Mouse (Mus musculus) hindbrain, embryonic 16.5 days (tissue): ENCODE results near the gene Olfr654. TPM values are rescaled to one million over a fixed set of nuclear protein-coding genes. Genes with fewer than 3 reads are reported as not detected.

Experiments
- ATAC-seq: fragments of 200-750 bp; cut with Nextera tagmentation; 2 replicates; pipeline ENCODE4 v1.8.0; 2017; ENCODE audit warnings: moderate TSS enrichment, moderate library complexity
- H3K27ac ChIP-seq: fragments of 300-500 bp; sonication (generic); 2 replicates; pipeline ENCODE4 v1.5.1; 2014; ENCODE audit warnings: low read depth, mild to moderate bottlenecking, control low read depth, low read length, moderate library complexity
- H3K27me3 ChIP-seq: fragments of 300-500 bp; sonication (generic); replicated peaks from 2 replicates; pipeline ENCODE4 v1.6.1; 2014; ENCODE audit warnings: low read length; ENCODE audit not compliant: control insufficient read depth, insufficient read depth
- H3K36me3 ChIP-seq: fragments of 300-500 bp; sonication (generic); 2 replicates; pipeline ENCODE4 v1.6.1; 2014; ENCODE audit warnings: mild to moderate bottlenecking, low read length, moderate library complexity, mixed read lengths; ENCODE audit not compliant: control insufficient read depth, insufficient read depth
- H3K4me1 ChIP-seq: fragments of 300-500 bp; sonication (generic); 2 replicates; pipeline ENCODE4 v1.6.1; 2014; ENCODE audit warnings: low read depth, low read length; ENCODE audit not compliant: control insufficient read depth, insufficient read depth
- H3K4me2 ChIP-seq: fragments of 300-500 bp; sonication (generic); 2 replicates; pipeline ENCODE4 v1.6.1; 2014; ENCODE audit warnings: mild to moderate bottlenecking, low read length, control low read depth, moderate library complexity
- H3K4me3 ChIP-seq: fragments of 300-500 bp; sonication (generic); 2 replicates; pipeline ENCODE4 v1.5.1; 2014; ENCODE audit warnings: mild to moderate bottlenecking, low read length, control low read depth, moderate library complexity
- H3K9ac ChIP-seq: fragments of 300-500 bp; sonication (generic); 2 replicates; pipeline ENCODE4 v1.6.1; 2014; ENCODE audit warnings: low read depth, mild to moderate bottlenecking, control low read depth, low read length, moderate library complexity
- H3K9me3 ChIP-seq: fragments of 300-500 bp; sonication (generic); 2 replicates; pipeline ENCODE4 v1.6.1; 2014; ENCODE audit warnings: mild to moderate bottlenecking, low read length, moderate library complexity; ENCODE audit not compliant: control insufficient read depth
- WGBS: fragments of 180-500 bp; shearing (Covaris S2); extraction: QIAGEN DNeasy Blood & Tissue Kit; methylation state at CpG from one replicate; pipeline ENCODE4 v1.1.7; 2014; 5-methylcytosine and 5-hydroxymethylcytosine counted together
- polyA plus RNA-seq: library from polyadenylated mRNA; unstranded; fragments of >200 nt; fragmentation: Nextera tagmentation; extraction: Ambion mirVana; gene quantifications from 2 replicates; pipeline ENCODE4 v1.2.1, GENCODE M21; 2015

Olfr654 gene
- polyA plus RNA-seq = not detected in 2 replicates

DNA sequence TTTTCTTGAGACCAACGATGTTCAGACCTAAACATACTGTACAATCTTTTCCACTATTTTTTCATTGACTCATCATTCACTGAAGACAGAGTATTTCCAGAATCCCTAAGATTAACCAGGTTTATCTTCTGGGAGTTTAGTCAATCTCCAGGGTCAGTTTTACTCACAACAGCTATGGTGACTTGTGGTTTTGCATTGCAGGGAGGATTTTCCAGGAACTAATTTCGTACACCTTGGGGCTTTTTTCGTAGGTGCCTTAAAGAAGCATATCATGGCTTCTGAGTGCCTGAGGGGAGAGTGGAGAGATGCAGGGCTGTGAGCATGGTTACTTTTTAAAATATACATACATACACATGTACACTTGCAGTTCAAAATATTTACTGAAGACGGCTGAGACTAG, at the start of gene Olfr654:
Gene Olfr654 (plus strand): TSS at position 301 of the 400 bp plus-strand sequence.
- H3K9me3 ChIP-seq = no peaks in the 10 kb centered on the region
- no peak within 1 kb of the TSS for H3K4me2 ChIP-seq
- H3K36me3 ChIP-seq = no peaks in the 10 kb centered on the region
- H3K9ac ChIP-seq = no peak within 1 kb of the TSS
- ATAC-seq = no peak
- no peak within 1 kb of the TSS for H3K4me3 ChIP-seq
- no peak within 1 kb of the TSS for H3K27ac ChIP-seq
- no peaks in the 10 kb centered on the region for H3K27me3 ChIP-seq
- H3K4me1 ChIP-seq = no peaks in the 10 kb centered on the region
- 95% methylated on average over 4 of the region's 4 CpGs for WGBS

DNA sequence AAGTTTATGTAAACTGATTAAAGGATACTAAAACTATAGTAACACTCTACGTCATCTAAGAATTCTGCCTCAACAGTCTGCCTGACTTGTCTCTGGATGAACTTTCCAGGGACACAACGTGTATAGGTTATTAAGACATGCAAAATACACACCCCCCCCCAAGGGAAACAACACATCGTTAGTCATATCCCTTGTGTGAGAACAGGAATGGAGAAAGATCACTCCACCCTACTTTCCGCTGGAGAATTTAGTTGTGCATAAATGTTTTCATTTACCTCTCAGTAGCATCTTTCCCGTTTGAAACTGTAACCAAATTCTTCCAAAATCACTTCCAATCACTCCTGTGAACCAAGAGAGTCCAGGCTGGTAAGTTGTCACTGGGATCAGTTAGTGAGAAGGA, 37.0 kb upstream of the Olfr654 start, which contains the start of gene Olfr651:
Gene Olfr651 (plus strand): TSS at position 301 of the 400 bp plus-strand sequence.
- no peaks in the 10 kb centered on the region for H3K36me3 ChIP-seq
- H3K4me3 ChIP-seq = no peak within 1 kb of the TSS
- no peak within 1 kb of the TSS for H3K4me2 ChIP-seq
- H3K27me3 ChIP-seq = no peaks in the 10 kb centered on the region
- 86% methylated on average over 5 of the region's 5 CpGs for WGBS
- H3K9ac ChIP-seq = no peak within 1 kb of the TSS
- H3K27ac ChIP-seq = no peak within 1 kb of the TSS
- no peaks in the 10 kb centered on the region for H3K9me3 ChIP-seq
- no peak for ATAC-seq
- no peaks in the 10 kb centered on the region for H3K4me1 ChIP-seq

DNA sequence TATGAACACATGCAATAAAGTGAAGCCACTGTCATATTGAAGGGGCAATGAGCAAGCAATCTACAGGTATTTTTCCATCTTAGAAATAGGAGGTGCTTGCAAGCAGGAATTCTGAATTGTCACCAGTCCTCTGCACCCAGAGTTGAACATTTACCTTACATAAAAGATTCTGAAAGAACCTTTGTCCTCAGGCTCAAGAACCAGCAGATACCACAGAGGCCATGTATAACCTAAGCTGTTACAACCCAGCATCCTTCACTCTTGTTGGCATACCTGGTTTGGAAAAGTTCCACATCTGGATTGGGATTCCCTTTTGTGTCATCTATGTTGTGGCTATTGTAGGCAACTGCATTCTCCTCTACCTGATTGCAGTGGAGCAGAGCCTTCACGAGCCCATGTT, 34.1 kb upstream of the Olfr654 start:
- 75% methylated on average over 1 of the region's 1 CpGs for WGBS
- no peak overlapping the region for H3K4me3 ChIP-seq
- no peak overlapping the region for H3K9ac ChIP-seq
- no peaks in the 10 kb centered on the region for H3K27me3 ChIP-seq
- ATAC-seq = no peak
- no peak overlapping the region for H3K27ac ChIP-seq
- H3K4me1 ChIP-seq = no peaks in the 10 kb centered on the region
- H3K4me2 ChIP-seq = no peak overlapping the region
- no peaks in the 10 kb centered on the region for H3K9me3 ChIP-seq
- no peaks in the 10 kb centered on the region for H3K36me3 ChIP-seq

DNA sequence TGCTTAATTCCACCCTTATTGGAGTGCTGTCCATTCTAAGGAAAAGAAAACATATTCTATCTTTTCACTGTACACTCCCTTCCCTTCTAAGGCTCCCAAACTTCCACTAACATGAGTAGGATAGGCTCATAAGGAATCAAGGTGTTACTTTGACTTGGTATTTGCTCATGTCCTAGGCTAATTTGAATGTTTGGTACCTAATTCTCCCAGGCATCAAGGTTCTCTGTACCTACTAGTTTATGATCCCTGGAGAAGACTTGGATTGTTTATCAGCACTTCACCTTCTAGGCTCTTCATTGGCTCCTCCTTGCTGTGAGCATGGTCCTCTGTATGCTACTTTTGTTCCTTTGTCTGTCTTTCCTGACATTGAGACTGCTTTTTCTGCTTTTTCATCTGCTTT, 26.2 kb upstream of the Olfr654 start, which contains the start of gene Olfr652:
Gene Olfr652 (plus strand): TSS at position 301 of the 400 bp plus-strand sequence.
- no peak within 1 kb of the TSS for H3K4me3 ChIP-seq
- H3K4me1 ChIP-seq = no peaks in the 10 kb centered on the region

DNA sequence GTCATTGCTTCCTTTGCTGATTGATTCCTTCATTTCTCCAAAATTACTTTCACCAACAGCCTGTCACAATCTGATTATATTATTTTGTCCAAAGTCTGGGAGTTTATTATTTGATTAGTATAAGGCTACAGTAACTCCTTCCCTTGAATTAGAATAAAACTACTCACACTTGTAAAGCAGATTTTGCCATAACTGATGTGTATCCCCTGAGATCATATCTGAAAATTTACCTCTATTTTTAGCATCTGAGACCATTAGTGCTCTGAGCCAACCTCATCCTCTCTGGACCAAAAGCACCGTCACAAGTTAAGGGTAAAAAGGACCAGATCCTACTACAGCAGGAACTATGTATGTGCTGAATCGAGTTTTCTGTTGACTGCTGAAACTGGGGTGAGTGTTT, 9.8 kb upstream of the Olfr654 start, which contains the start of gene Olfr653:
Gene Olfr653 (plus strand): TSS at position 301 of the 400 bp plus-strand sequence.
- Histone ChIP-seq H3K36me3 (no peaks in the 10 kb centered on the region), H3K4me3 (no peak within 1 kb of the TSS), H3K27ac (no peak within 1 kb of the TSS), H3K9me3 (no peaks in the 10 kb centered on the region), H3K27me3 (no peaks in the 10 kb centered on the region), H3K4me1 (no peaks in the 10 kb centered on the region), H3K4me2 (no peak within 1 kb of the TSS), H3K9ac (no peak within 1 kb of the TSS)
- 69% methylated on average over 2 of the region's 2 CpGs for WGBS
- ATAC-seq = no peak

More for the DNA sequence above, 26.2 kb upstream of the Olfr654 start, which contains the start of gene Olfr652:
- no peaks in the 10 kb centered on the region for H3K9me3 ChIP-seq
- H3K36me3 ChIP-seq = no peaks in the 10 kb centered on the region
- ATAC-seq = no peak
- H3K4me2 ChIP-seq = no peak within 1 kb of the TSS
- no peaks in the 10 kb centered on the region for H3K27me3 ChIP-seq
- H3K27ac ChIP-seq = no peak within 1 kb of the TSS
- H3K9ac ChIP-seq = no peak within 1 kb of the TSS

DNA sequence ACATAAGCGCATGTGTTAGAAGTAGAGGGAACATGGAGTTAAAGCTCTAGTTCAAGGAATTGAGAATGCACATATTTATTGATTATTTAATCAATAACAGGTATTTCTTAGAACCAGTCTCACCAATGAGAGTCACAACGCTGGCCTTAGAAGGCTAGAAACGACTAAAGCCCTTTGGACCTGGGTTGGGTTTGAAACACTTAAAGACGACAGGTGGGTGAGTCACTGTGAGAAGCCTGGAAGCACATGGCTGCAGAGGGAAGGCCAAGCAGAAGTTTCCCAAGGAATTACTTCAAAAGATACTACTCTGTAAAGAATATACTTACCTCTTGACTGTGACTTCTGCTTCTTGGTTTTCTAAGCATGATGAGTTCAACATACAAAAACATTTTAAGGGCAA, 6.0 kb upstream of the Olfr654 start:
- Histone ChIP-seq H3K9ac (no peak overlapping the region), H3K4me2 (no peak overlapping the region), H3K4me3 (no peak overlapping the region), H3K36me3 (no peaks in the 10 kb centered on the region), H3K27ac (no peak overlapping the region), H3K27me3 (no peaks in the 10 kb centered on the region), H3K9me3 (no peaks in the 10 kb centered on the region), H3K4me1 (no peaks in the 10 kb centered on the region)
- 89% methylated on average over 4 of the region's 4 CpGs for WGBS
- no peak for ATAC-seq

DNA sequence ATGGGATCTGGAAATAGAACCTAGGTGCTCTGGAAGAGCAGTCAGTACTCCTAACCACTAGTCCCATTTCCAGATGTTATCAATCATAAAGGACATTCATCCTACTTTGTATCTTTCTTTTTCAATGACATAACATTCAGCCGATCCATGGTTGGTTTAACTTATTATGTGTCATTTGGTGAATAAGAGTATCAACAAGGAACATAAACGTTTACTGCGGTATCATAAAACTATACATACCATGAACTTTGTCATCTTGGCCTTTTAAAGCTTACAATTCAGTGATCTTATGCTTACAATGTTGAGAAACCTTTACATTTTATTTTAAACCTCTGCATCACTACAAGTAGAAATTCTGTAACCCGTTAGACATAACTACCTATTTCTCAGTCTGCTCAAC, 5.4 kb upstream of the Olfr654 start:
- no peak overlapping the region for H3K9ac ChIP-seq
- H3K36me3 ChIP-seq = no peaks in the 10 kb centered on the region
- no peak for ATAC-seq
- H3K27me3 ChIP-seq = no peaks in the 10 kb centered on the region
- no peaks in the 10 kb centered on the region for H3K9me3 ChIP-seq
- H3K4me3 ChIP-seq = no peak overlapping the region
- H3K4me1 ChIP-seq = no peaks in the 10 kb centered on the region
- no peak overlapping the region for H3K4me2 ChIP-seq
- no peak overlapping the region for H3K27ac ChIP-seq
- 90% methylated on average over 4 of the region's 4 CpGs for WGBS

DNA sequence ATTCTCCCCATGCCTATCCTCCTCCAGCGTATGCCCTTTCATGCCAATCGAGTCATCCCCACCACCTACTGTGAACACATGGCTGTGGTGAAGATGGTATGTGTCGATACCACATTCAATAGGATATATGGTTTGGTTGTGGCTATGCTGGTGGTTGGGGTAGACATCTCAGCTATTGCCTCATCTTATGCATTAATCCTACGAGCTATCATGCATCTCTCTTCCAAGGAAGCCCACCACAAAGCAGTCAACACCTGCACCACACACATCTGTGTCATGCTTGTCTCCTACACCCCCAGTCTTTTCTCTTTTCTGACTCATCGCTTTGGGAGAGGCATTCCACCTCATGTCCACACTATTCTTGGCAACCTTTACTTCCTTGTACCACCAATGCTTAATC, 1.4 kb downstream of the Olfr654 start:
- Histone ChIP-seq H3K4me3 (no peak overlapping the region), H3K4me2 (no peak overlapping the region), H3K4me1 (no peaks in the 10 kb centered on the region), H3K27ac (no peak overlapping the region), H3K27me3 (no peaks in the 10 kb centered on the region), H3K9me3 (no peaks in the 10 kb centered on the region), H3K36me3 (no peaks in the 10 kb centered on the region), H3K9ac (no peak overlapping the region)
- ATAC-seq = no peak
- 90% methylated on average over 5 of the region's 5 CpGs for WGBS

DNA sequence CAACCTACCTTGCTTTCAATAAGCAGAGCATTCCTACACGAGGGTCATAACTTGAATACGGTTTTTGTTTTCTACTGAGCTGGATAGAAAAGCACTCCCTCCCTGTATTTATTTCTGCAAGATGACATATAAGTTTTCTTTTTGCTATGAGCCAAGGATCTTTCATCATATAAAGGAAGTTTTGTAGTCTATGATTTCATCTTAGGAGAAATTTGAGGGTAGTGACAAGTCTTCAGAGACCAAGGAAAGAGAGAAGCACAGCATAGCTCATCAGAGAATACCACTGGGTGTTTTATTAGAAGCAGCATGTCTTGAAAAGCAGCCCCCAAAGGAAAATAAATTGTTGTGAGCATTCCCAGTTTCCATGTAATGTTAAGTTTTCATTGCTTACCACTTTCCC, 14.9 kb downstream of the Olfr654 start, which contains the start of gene Olfr655:
Gene Olfr655 (minus strand): TSS at position 101 of the 400 bp plus-strand sequence.
- ATAC-seq = no peak
- H3K9me3 ChIP-seq = no peaks in the 10 kb centered on the region
- no peaks in the 10 kb centered on the region for H3K27me3 ChIP-seq
- H3K4me1 ChIP-seq = no peaks in the 10 kb centered on the region
- H3K36me3 ChIP-seq = no peaks in the 10 kb centered on the region
- H3K4me3 ChIP-seq = no peak within 1 kb of the TSS
- H3K27ac ChIP-seq = no peak within 1 kb of the TSS
- no peak within 1 kb of the TSS for H3K4me2 ChIP-seq
- no peak within 1 kb of the TSS for H3K9ac ChIP-seq
- whole genome bisulfite sequencing = 89% methylated on average over 2 of the region's 2 CpGs

DNA sequence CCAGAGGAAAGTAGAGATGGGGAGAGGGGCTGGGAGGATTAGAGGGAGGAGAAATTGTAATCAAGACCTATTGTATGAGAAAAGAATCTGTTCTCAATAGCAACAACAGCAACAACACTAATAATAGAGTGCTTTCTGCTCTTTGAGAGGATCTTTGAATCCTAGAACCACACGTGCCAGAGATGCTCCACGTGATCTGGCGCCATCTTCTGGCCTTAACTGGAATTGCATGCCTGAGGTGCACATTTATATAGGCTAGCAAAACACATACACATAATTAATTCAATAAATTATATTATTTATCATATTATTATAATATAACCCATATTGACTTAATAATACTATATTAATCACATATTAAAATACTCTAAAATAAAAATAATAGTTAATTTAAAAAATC, 16.3 kb downstream of the Olfr654 start:
- H3K4me1 ChIP-seq = no peaks in the 10 kb centered on the region
- H3K4me3 ChIP-seq = no peak overlapping the region
- H3K4me2 ChIP-seq = no peak overlapping the region
- no peak overlapping the region for H3K9ac ChIP-seq
- H3K36me3 ChIP-seq = no peaks in the 10 kb centered on the region
- WGBS = 7% methylated on average over 3 of the region's 3 CpGs
- no peaks in the 10 kb centered on the region for H3K27me3 ChIP-seq
- H3K9me3 ChIP-seq = no peaks in the 10 kb centered on the region
- H3K27ac ChIP-seq = no peak overlapping the region
- ATAC-seq = no peak
